ENCODE assay signal across 8 mouse cellular contexts in the genomic region with DNA sequence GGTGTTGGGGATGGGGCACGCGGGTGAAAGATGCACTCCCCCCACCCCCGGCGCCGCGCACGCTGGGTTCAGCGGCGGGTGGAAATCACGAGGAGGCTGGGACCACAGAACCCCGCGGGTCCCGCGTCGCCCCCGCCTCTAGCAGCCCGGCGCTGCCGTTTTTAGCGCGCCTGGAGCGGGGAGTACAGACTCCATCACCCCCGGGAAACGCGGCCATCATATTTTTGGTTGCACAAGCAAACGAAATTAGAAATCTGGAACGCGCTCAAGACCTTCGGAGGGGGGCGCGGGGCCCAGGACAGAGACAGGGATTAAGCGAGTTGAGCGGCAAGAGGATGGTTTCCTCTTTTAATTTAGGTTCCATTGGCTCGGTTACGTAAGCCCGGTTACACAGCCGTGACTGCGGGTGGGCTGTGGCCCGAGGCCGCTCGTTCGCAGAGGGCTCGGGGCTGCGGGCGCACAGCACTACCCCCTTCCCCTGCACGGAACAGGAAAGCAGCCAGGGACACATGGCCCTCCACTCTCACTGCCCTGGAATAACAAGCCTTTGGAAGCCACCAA.
DNase-seq lines count a peak whose midpoint lies in the region; ATAC-seq and TF ChIP-seq lines count a peak whose summit lies in the region.

No protein-coding gene starts in this region.

- H3K27me3 ChIP-seq in testis, adult 2 months (ENCODE audit: control insufficient read depth, insufficient read depth, low read length) = no peaks in the 10 kb centered on the region
- H3K27me3 ChIP-seq in intestine, embryonic 15.5 days (replicated peaks) = peaks cover 6% of the 10 kb centered on the region; the same call in 1 of the 2 replicates
- H3K27me3 ChIP-seq in liver, embryonic 16.5 days (ENCODE audit: control insufficient read depth, insufficient read depth, low read depth, low read length) = peaks cover 32% of the 10 kb centered on the region

- H3K9ac ChIP-seq in intestine, embryonic 15.5 days = peak overlapping the region; percentile 46
- no peak overlapping the region for H3K9ac ChIP-seq in liver, embryonic 16.5 days (ENCODE audit: low read depth, low read length)

- peaks cover 15% of the 10 kb centered on the region for H3K4me1 ChIP-seq in testis, adult 2 months (ENCODE audit: control insufficient read depth, insufficient read depth, low read length)
- H3K4me1 ChIP-seq in intestine, embryonic 15.5 days (replicated peaks) = peaks cover 23% of the 10 kb centered on the region
- H3K4me1 ChIP-seq in liver, embryonic 16.5 days (ENCODE audit: control insufficient read depth, low read depth, low read length) = peaks cover 3% of the 10 kb centered on the region

- no peak overlapping the region for H3K27ac ChIP-seq in testis, adult 2 months (ENCODE audit: control insufficient read depth, insufficient read depth, low read depth, low read length)
- H3K27ac ChIP-seq in intestine, embryonic 15.5 days = 0 out of 2 replicates have a peak overlapping the region, but pooled peaks have one; percentile 22
- H3K27ac ChIP-seq in liver, embryonic 16.5 days (ENCODE audit: low read length) = no peak overlapping the region

- ATAC-seq in common myeloid progenitor, adult 5-6 weeks (replicated peaks; ENCODE audit: low read depth, poor library complexity, severe bottlenecking) = peak; percentile 48
- ATAC-seq in intestine, embryonic 15.5 days = peak; percentile 42
- no peak for ATAC-seq in liver, embryonic 16.5 days (ENCODE audit: low read depth)
- peak; percentile 11; the same call in 1 of the 2 replicates for ATAC-seq in neutrophil, adult 5-6 weeks (ENCODE audit: extremely low read depth, insufficient number of reproducible peaks, low FRiP score, poor library complexity, severe bottlenecking)

- no peaks in the 10 kb centered on the region for H3K36me3 ChIP-seq in testis, adult 2 months (ENCODE audit: control insufficient read depth, insufficient read depth, low read length)
- H3K36me3 ChIP-seq in intestine, embryonic 15.5 days = no peaks in the 10 kb centered on the region
- no peaks in the 10 kb centered on the region for H3K36me3 ChIP-seq in liver, embryonic 16.5 days (ENCODE audit: control insufficient read depth, insufficient read depth)

- no peak for DNase-seq in testis, postnatal 10 days (ENCODE audit: low spot score)
- peak; percentile 50 for DNase-seq in gastrocnemius, postnatal 14 days
- no peak for DNase-seq in MN1 (ENCODE audit: low spot score)

- WGBS in intestine, embryonic 15.5 days = under 1% methylated on average over 46 of the region's 46 CpGs
- 1% methylated on average over 46 of the region's 46 CpGs for WGBS in liver, embryonic 16.5 days (ENCODE audit: insufficient replicate concordance)

- no peak for TF ChIP-seq CTCF in testis, adult 2 months (IDR thresholded peaks at IDR 0.05; ENCODE audit: control insufficient read depth, insufficient read depth, insufficient replicate concordance, low read depth, low read length)

- no peaks in the 10 kb centered on the region for H3K9me3 ChIP-seq in intestine, embryonic 15.5 days
- no peaks in the 10 kb centered on the region for H3K9me3 ChIP-seq in liver, embryonic 16.5 days (replicated peaks; ENCODE audit: control insufficient read depth, low read length)

- peak overlapping the region; percentile 96 for H3K4me2 ChIP-seq in intestine, embryonic 15.5 days (replicated peaks)
- peak overlapping the region; percentile 61 for H3K4me2 ChIP-seq in liver, embryonic 16.5 days (ENCODE audit: low read depth, low read length)

- no peak for TF ChIP-seq POLR2A in testis, adult 2 months (IDR thresholded peaks at IDR 0.05; ENCODE audit: control insufficient read depth, low read depth, low read length)

- intact Hi-C loops in gastrocnemius, postnatal 14 days (cut with DNase I; ENCODE audit: low total_unique reads) = loop anchor here (5.0 kb wide), 1 partner anchor 48 kb away; no protein-coding TSS in a partner anchor

- H3K4me3 ChIP-seq in testis, adult 2 months (ENCODE audit: control insufficient read depth, low read depth, low read length) = peak overlapping the region; percentile 69
- H3K4me3 ChIP-seq in intestine, embryonic 15.5 days (replicated peaks) = peak overlapping the region; percentile 41
- peak overlapping the region; percentile 44 for H3K4me3 ChIP-seq in liver, embryonic 16.5 days (ENCODE audit: low read depth, low read length)
